Mouse (Mus musculus) c-Kit-positive CD71-negative TER-119-negative erythroid progenitor cells, embryonic 14.5 days (primary cell): Measurements from ENCODE around the gene Ghr.

Source experiments
- DNase-seq: peaks from one replicate; pipeline ENCODE4 v3.0.0-alpha.2; 2013; ENCODE audit warnings: low read depth

Gene Ghr

GRCm38 (mm10) chr15:3536309-3536900, 46.9 kb downstream of the Ghr start:
- DNase-seq, result no peak

- no peak for DNase-seq
Observed at GRCm38 (mm10) chr15:3514027-3514426, 69.3 kb downstream of the Ghr start.

- DNase-seq, result no peak
Observed at GRCm38 (mm10) chr15:3512380-3512779, 70.9 kb downstream of the Ghr start.

GRCm38 (mm10) chr15:3511639-3512171, 71.6 kb downstream of the Ghr start:
- DNase-seq, result no peak

GRCm38 (mm10) chr15:3509089-3509488, 74.2 kb downstream of the Ghr start:
- no peak for DNase-seq

GRCm38 (mm10) chr15:3507329-3507728, 76.0 kb downstream of the Ghr start:
- no peak for DNase-seq

- DNase-seq, result no peak
Observed at GRCm38 (mm10) chr15:3504700-3505099, 78.6 kb downstream of the Ghr start.

- no peak for DNase-seq
Observed at GRCm38 (mm10) chr15:3501683-3502082, 81.6 kb downstream of the Ghr start.

GRCm38 (mm10) chr15:3499020-3499419, 84.3 kb downstream of the Ghr start:
- DNase-seq, result no peak

GRCm38 (mm10) chr15:3497946-3498580, 85.2 kb downstream of the Ghr start:
- DNase-seq, result no peak

GRCm38 (mm10) chr15:3490868-3491267, 92.4 kb downstream of the Ghr start:
- DNase-seq, result no peak

GRCm38 (mm10) chr15:3490011-3490410, 93.3 kb downstream of the Ghr start:
- no peak for DNase-seq

GRCm38 (mm10) chr15:3489180-3489579, 94.1 kb downstream of the Ghr start:
- DNase-seq, result no peak

- no peak for DNase-seq
Observed at GRCm38 (mm10) chr15:3488601-3489000, 94.7 kb downstream of the Ghr start.

GRCm38 (mm10) chr15:3486691-3487090, 96.6 kb downstream of the Ghr start:
- no peak for DNase-seq

- no peak for DNase-seq
Observed at GRCm38 (mm10) chr15:3485367-3485766, 97.9 kb downstream of the Ghr start.

- no peak for DNase-seq
Observed at GRCm38 (mm10) chr15:3483451-3483850, 99.8 kb downstream of the Ghr start.

GRCm38 (mm10) chr15:3469230-3469629, 114.1 kb downstream of the Ghr start:
- no peak for DNase-seq

GRCm38 (mm10) chr15:3466608-3467007, 116.7 kb downstream of the Ghr start:
- no peak for DNase-seq

GRCm38 (mm10) chr15:3464754-3465153, 118.5 kb downstream of the Ghr start:
- no peak for DNase-seq

- no peak for DNase-seq
Observed at GRCm38 (mm10) chr15:3456543-3456942, 126.7 kb downstream of the Ghr start.

- no peak for DNase-seq
Observed at GRCm38 (mm10) chr15:3455572-3455971, 127.7 kb downstream of the Ghr start.

GRCm38 (mm10) chr15:3452080-3452752, 131.1 kb downstream of the Ghr start:
- DNase-seq, result no peak
